Mouse (Mus musculus) liver, adult 2 months (tissue): ENCODE results near the gene Snx14. TPM values are rescaled to one million over a fixed set of nuclear protein-coding genes. Genes with fewer than 3 reads are reported as not detected.
A peak's percentile ranks its signal among the peaks of the same experiment; 100 is the strongest.

Experiments used
- DNase-seq: peaks from one replicate; pipeline ENCODE4 v3.0.0-alpha.2; 2011; ENCODE audit warnings: low read depth, low spot score; ENCODE audit errors: extremely low read depth
- H3K27ac ChIP-seq: fragments of 200-500 bp; replicated peaks from 2 replicates; pipeline ENCODE4 v1.5.1; 2012; ENCODE audit warnings: low read depth, mild to moderate bottlenecking, control low read depth, inconsistent platforms, low read length; ENCODE audit not compliant: insufficient read depth
- H3K27me3 ChIP-seq: fragments of 200-500 bp; 2 replicates; pipeline ENCODE4 v1.6.1; 2012; ENCODE audit warnings: mild to moderate bottlenecking, moderate library complexity, low read length, inconsistent platforms; ENCODE audit not compliant: control insufficient read depth, insufficient read depth
- H3K36me3 ChIP-seq: fragments of 200-500 bp; 2 replicates; pipeline ENCODE4 v1.6.1; 2012; ENCODE audit warnings: low read length, inconsistent platforms; ENCODE audit not compliant: control insufficient read depth, insufficient read depth
- H3K4me1 ChIP-seq: fragments of 200-500 bp; 2 replicates; pipeline ENCODE4 v1.6.1; 2011; ENCODE audit warnings: low read length; ENCODE audit not compliant: control insufficient read depth, insufficient read depth
- H3K4me3 ChIP-seq: fragments of 200-500 bp; 2 replicates; pipeline ENCODE4 v1.5.1; 2011; ENCODE audit warnings: low read depth, mild to moderate bottlenecking, control low read depth, low read length, moderate library complexity; ENCODE audit not compliant: insufficient read depth
- H3K79me2 ChIP-seq: fragments of 200-500 bp; 2 replicates; pipeline ENCODE4 v1.6.1; 2012; ENCODE audit warnings: inconsistent platforms, mild to moderate bottlenecking, low read length, moderate library complexity; ENCODE audit not compliant: control insufficient read depth, insufficient read depth
- H3K9ac ChIP-seq: fragments of 200-500 bp; 2 replicates; pipeline ENCODE4 v1.6.1; 2012; ENCODE audit warnings: low read depth, mild to moderate bottlenecking, control low read depth, inconsistent platforms, low read length
- CTCF ChIP-seq: fragments of 200-500 bp; IDR thresholded peaks from 2 replicates; pipeline ENCODE4 v1.5.1; 2011; ENCODE audit warnings: low read depth, low read length, control low read depth
- POLR2A ChIP-seq: fragments of 200-500 bp; IDR thresholded peaks from 2 replicates; pipeline ENCODE4 v1.6.1; 2011; ENCODE audit warnings: low read length, control low read depth; ENCODE audit not compliant: insufficient read depth; ENCODE audit errors: extremely low read depth
- WGBS: fragments of 180-500 bp; shearing (Covaris S2); methylation state at CpG from one replicate; pipeline ENCODE4 v1.1.7; 2018; 5-methylcytosine and 5-hydroxymethylcytosine counted together
- polyA plus RNA-seq: library from polyadenylated mRNA; depleted of rRNA; stranded (reverse); fragments of >200 nt; gene quantifications from 2 replicates; pipeline ENCODE4 v1.2.3, GENCODE M21; 2012
- total RNA-seq: library from RNA; depleted of rRNA; stranded (reverse); fragments of >200 nt; gene quantifications from 2 replicates; pipeline ENCODE4 v1.2.3, GENCODE M21; 2014

Snx14 gene
- total and polyA plus RNA-seq, 2 experiments = 9.0 to 23.6 TPM

DNA sequence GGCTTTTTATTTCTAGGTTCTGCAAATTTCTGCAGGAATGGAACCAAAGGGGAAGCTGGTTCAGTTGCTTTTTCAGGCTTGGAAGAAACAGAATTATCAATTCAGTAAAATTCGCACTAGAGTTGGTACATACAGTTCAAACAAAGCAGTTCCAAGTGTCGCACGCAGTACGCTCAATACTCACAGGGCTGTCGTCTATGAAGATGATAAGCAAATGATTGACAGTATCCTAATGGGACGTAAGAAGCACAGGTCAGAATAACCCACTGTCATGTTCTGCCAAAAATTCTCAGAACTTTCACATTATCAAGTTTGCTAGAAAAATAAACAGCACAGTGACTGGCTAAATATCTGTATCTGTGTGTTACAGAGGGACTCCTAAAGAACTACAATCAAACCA, 34.2 kb downstream of the Snx14 start:
- no peaks in the 10 kb centered on the region for H3K79me2 ChIP-seq
- H3K9ac ChIP-seq = no peak overlapping the region
- TF ChIP-seq POLR2A = no peak
- TF ChIP-seq CTCF = no peak
- H3K27ac ChIP-seq = no peak overlapping the region
- H3K36me3 ChIP-seq = peaks cover 40% of the 10 kb centered on the region
- no peak overlapping the region for H3K4me3 ChIP-seq
- 78% methylated on average over 6 of the region's 6 CpGs for WGBS
- H3K27me3 ChIP-seq = no peaks in the 10 kb centered on the region
- H3K4me1 ChIP-seq = no peaks in the 10 kb centered on the region
- no peak for DNase-seq

DNA sequence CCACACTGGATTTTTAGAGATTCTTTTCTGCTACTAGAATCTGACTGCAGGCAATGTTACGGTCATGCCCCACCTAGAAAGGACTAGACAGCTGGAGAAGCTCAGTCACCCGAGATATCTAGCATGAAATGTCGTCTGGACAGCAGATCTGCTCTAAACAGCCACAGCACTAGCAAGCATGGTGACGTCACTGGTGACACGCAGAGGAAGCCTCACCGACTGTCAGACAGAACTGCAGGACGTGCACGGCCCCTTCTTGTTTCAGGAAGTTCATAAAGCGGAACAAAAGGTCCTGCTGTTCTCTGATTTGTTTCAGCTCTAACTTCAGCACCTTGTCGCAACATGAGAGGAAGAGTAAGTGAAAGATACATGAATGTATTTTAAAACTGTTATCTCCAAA, 34.7 kb downstream of the Snx14 start:
- H3K27ac ChIP-seq = no peak overlapping the region
- peak; percentile 31 for DNase-seq
- H3K36me3 ChIP-seq = peaks cover 37% of the 10 kb centered on the region

GRCm38 (mm10) chr9:88398461-88398860, 40.3 kb downstream of the Snx14 start:
- Histone ChIP-seq H3K9ac (no peak overlapping the region), H3K4me3 (no peak overlapping the region), H3K4me1 (no peaks in the 10 kb centered on the region), H3K79me2 (peaks cover 3% of the 10 kb centered on the region; the same call in 1 of the 2 replicates), H3K27ac (no peak overlapping the region), H3K36me3 (peaks cover 52% of the 10 kb centered on the region), H3K27me3 (no peaks in the 10 kb centered on the region)
- TF ChIP-seq POLR2A = no peak
- peak; percentile 16; the same call in 1 of the 2 replicates for TF ChIP-seq CTCF
- 82% methylated on average over 1 of the region's 1 CpGs for WGBS
- DNase-seq = no peak

More for the DNA sequence above, 34.7 kb downstream of the Snx14 start:
- no peak overlapping the region for H3K4me3 ChIP-seq
- no peaks in the 10 kb centered on the region for H3K79me2 ChIP-seq
- H3K9ac ChIP-seq = no peak overlapping the region
- 78% methylated on average over 10 of the region's 10 CpGs for WGBS
- H3K27me3 ChIP-seq = no peaks in the 10 kb centered on the region
- H3K4me1 ChIP-seq = no peaks in the 10 kb centered on the region
- TF ChIP-seq POLR2A (no peak), CTCF (no peak)

DNA sequence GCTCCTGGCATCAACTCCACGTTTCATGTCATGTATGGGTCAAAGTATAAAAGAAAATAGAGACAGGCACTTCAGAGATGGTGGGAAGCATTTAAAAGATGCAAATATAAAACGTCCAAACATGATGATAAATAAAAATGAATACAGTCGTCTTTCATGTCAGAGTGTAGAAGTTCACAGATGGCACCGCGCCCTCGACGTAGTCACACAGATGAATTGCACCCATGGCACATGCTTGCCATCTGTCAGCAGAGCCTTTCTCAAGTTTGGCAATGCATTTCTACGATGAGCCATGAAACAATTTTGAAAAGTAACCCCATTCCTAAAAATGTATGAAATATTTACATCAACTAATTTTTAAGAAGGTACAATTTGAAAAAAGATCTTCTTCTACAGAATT, 43.9 kb downstream of the Snx14 start:
- no peaks in the 10 kb centered on the region for H3K27me3 ChIP-seq
- no peak overlapping the region for H3K9ac ChIP-seq
- no peak overlapping the region for H3K27ac ChIP-seq
- H3K79me2 ChIP-seq = peaks cover 3% of the 10 kb centered on the region; the same call in 1 of the 2 replicates
- WGBS = 90% methylated on average over 8 of the region's 8 CpGs
- no peaks in the 10 kb centered on the region for H3K4me1 ChIP-seq
- H3K36me3 ChIP-seq = peaks cover 42% of the 10 kb centered on the region
- TF ChIP-seq POLR2A (no peak), CTCF (no peak)
- H3K4me3 ChIP-seq = no peak overlapping the region
- no peak for DNase-seq

GRCm38 (mm10) chr9:88388826-88389225, 49.9 kb downstream of the Snx14 start:
- Histone ChIP-seq H3K79me2 (no peaks in the 10 kb centered on the region), H3K27me3 (no peaks in the 10 kb centered on the region), H3K9ac (no peak overlapping the region), H3K36me3 (peaks cover 40% of the 10 kb centered on the region), H3K4me1 (no peaks in the 10 kb centered on the region), H3K27ac (no peak overlapping the region), H3K4me3 (no peak overlapping the region)
- DNase-seq = no peak
- 93% methylated on average over 5 of the region's 5 CpGs for WGBS
- no peak for TF ChIP-seq POLR2A

DNA sequence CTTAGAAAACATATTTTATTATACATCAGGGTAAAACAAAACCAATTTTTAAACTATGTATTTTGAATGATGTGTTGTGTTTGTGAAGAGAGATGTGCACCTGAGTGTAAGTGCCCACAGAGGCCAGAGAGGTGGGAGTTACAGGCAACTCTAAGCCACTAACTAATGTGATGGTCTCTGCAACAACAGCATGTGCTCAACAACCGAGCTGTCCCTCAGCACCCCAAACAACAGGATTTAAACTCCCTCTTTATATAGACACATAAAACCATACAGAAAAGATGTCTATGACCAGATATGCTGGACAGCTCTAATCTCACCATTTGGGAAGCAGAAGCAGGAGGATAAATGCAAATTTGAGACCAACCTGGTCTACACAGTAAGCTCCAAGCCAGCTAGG, 58.2 kb downstream of the Snx14 start:
- Histone ChIP-seq H3K27me3 (no peaks in the 10 kb centered on the region), H3K36me3 (peaks cover 46% of the 10 kb centered on the region), H3K27ac (no peak overlapping the region), H3K9ac (no peak overlapping the region), H3K4me3 (no peak overlapping the region), H3K4me1 (no peaks in the 10 kb centered on the region), H3K79me2 (no peaks in the 10 kb centered on the region)
- TF ChIP-seq CTCF (no peak), POLR2A (no peak)
- no peak for DNase-seq
- WGBS = 79% methylated on average over 1 of the region's 1 CpGs
